Mouse (Mus musculus): ENCODE data around the gene Slc31a2.

Gene Slc31a2

DNA sequence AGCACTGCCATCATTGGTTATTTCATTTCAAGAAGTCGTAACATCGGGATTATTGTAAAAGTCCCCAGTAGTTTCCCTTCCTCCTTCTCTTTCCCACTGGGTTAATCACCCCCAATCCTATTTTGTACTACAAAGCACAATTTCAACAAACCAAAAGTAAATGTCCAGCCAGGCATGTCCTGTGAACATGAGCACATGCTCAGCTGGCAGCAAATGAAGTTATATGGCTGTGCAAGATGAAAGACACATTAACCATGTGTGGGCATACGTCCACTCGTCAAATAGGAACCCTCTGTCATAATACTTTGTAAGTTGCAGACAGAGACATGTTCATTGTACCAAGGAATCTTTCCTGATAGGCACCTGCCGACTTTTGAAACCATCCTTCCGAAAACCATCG is 20.6 kb downstream of the Slc31a2 start:
- no peak for DNase-seq

DNA sequence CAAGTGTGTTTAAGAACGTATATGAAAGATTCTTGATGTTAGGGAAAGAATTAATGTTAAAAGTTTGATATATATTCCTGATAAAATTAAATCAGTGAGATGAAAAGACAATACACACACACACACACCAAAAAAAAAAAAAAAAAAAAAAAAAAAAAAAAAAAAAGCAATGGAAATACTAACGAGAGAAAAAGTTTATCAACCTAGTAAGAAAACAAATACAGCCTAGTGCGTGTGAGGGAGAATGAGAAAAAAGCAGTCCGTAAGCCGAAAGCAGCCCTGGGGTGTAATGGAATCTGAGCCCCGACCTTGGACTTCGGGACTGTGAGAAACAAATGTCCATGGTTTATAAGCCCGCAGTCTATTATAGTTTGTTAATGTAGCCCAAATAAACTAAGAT is 23.2 kb downstream of the Slc31a2 start:
- DNase-seq, result no peak

DNA sequence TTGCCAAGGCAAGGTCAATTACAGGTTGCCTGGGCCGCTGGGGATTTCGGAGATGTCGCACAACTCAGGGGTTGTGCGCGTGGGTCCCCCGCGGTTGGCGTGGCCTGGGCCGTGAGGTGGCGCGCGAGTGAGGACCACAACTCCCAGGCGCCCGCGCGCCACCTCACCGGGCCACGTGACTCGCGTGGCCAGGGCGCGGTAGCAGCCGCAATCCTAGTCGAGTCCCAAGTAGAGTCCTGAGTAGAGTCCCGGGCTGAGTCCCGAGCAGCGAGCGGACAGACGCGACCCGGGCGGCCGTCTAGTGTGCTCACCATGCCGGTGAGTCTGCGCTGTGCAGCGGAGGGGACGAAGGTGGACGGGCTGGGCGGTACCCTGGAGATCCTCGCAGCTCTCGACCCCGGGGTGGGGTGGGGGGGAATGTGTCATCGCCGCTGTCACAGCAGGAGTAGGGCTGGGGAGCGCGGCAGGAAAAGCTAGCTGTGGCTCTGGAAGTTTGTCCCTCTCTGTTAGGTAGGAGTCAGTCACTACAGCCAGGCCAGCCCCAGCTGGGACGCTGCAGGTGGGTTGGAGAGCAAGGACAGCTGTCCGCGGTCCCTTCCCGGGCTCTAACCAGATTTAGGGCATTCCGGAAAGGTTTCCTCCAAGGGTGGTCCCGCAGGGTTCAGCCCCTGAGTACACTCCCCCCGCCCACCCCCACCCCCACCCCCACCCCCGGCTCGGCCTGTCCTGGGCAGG is 24.1 kb downstream of the Slc31a2 start:
- peak; percentile 78 to 87 for DNase-seq

DNA sequence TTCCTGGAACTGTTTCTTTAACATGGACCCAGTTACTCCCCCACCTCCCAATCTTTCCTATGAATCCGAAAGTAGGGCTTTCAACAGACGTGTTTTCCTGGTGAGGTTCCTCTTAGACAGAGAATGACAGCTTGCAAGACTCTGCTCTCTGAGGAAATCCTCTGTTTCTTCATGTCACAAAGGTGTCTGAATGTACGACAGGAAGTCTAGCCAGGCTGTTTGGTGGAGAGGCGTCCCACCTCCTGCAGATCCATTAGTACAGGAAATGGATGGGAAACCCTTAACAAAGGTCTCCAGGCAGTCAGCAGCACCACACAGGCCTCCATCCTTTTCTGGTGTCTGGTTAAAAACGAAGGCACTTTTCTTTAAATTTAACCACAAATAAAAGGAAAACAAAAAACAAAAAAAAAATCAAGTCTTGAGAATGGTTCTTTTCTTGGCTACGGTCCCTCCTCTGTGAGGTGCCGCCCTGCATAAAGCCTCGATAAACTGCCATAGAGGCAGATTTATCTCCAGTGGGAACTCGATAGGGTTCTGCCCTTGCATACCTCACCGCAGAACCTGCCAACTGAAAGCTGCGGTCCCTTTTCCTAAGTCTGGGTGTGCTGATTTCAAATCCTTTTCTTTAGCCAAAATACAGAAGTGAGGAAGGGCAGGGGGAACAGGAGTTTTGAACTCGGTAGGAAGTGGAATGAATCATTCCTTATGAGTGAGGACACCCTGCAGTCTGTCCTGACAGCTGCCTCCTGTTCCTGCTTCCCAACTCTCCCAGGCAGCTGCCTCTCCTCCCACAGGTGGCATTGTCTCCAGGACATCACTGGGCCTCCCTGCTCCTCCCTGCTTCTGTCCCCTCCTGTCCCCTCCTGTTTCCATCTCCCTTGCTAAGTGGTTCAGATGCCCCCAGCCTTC is 24.9 kb downstream of the Slc31a2 start:
- DNase-seq, result peak; percentile 29 to 42

DNA sequence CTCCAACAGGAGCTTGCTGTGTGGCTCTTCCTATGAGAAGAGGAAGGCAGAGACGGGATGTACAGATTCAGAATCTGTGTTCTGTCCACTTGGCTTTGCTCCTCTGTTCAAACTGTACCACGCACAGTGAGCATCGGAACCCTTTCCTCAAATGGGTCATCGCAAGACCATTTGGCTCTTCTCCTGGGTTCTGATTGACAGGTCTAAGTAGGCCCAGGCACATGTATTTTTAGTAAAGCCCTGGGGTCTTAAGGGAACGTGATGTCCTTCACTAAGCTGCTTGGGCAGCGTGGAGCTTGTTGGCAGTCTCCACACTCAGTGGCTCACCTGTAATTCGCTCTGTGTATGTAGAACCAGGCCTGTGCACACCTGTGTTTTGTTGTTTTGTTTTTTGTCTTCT is 26.9 kb downstream of the Slc31a2 start:
- DNase-seq, result no peak

DNA sequence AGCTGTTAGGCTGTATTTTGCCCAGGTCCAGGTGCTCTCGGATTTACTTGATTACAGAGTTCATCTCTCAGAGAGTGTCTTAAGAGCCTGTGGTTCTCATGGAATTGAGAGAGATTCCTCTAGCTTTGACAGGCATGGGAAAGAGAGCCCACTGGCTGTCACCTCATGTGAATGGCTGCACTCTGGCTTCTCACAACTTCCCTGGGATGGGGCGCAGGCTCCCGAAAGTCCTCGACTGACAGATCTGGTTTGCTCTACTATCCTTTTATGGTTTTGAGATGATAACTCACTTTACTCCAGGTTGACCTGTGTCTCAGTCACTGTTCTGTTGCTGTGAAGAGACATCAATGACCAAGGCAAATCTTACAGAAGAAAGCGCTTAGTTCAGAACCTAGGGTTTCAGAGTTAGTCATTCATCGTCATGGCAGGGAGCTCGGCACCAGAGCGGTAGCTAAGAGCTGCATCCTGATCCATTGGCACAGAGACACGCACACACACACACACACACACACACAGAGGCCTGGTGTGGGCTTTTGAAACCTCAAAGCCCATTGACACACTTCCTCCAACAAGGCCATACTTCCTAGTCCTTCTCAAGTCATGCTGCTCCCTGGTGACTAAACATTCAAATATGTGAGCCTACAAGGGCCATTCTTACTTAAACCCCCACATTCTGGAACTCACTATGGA is 28.6 kb downstream of the Slc31a2 start:
- DNase-seq, result no peak

DNA sequence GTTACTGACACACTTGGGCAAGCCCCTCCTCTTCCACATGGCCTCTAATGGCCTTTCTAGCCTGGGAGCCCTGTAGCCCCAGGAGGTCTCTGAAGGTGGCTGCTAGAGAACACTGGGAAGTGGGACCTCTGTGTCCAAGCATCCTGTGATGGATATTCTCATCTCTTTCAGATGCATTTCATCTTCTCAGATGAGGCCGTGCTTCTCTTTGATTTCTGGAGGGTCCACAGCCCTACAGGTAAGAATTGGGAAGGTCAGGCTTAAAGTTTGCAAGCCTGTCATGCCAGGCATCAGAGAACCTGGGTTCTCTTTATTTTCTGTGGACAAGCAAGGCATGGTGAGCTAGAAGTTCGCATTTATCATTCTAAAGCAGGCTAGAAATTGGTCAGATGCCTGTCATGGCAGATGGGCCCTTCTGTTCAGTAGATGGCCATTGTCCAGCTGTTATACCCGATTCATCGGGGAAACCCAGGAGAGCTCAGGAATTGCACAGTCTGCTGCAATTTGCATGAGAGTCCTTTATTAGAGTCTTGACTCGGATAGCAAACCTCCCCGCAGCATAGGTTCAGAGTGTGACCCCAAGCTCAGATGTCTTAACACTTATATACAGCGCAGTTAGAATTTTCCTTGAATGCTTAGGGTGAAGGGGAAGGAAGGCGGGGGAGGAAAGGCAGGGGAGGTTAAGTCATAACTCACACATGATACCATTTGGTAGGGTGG is 30.3 kb downstream of the Slc31a2 start:
- DNase-seq, result no peak

DNA sequence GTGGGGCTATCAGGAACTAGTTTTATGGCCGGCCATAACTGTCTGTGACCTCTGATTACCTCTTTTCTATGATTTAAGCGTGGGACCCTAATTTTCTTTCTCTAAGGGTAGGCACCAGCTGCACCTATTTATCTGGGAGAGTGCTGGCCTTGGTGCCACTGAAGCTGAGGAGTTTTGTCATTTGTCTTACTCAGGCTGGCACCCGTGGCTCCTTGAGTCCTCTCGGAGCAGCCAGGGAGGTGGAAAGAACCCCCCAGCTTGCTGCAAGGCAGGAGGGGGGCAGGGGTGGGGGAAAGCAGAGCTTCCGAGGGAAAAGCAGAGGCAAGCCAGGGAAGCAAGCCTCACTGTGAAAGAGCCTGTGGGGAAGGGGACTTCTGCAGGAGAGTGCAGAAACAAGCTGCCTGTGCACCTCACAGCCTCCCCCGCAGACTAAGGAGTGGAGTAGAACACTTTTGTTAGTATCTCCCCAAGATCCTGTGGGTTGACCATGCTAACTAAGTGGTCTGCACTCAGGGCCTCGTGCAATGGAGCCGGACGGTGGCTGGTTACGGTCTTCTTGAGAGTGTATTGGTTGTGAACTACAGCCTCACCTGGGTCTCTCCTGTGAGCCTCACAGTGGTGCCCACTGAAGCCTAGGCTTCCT is 31.0 kb downstream of the Slc31a2 start:
- DNase-seq, result peak; percentile 17 to 37

DNA sequence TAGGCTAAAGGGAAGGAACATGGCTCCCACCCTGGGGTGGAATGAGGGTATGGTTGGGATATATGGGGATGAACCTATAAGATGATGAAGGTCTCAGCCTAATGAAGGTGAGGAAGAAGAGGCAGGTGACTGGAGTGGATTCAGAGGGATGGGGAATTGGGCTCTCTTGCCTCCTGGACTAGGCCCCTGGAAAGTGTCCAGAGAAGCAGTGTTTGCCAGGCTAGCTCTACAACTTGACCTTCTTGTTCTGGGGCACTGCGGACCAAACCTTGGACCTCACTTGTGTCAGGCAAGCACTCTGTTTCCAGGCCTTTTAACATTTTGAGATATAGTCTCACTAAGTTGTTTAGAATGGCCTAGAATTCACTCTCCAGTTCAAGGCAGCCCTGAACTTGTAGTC is 32.4 kb downstream of the Slc31a2 start:
- DNase-seq, result no peak

DNA sequence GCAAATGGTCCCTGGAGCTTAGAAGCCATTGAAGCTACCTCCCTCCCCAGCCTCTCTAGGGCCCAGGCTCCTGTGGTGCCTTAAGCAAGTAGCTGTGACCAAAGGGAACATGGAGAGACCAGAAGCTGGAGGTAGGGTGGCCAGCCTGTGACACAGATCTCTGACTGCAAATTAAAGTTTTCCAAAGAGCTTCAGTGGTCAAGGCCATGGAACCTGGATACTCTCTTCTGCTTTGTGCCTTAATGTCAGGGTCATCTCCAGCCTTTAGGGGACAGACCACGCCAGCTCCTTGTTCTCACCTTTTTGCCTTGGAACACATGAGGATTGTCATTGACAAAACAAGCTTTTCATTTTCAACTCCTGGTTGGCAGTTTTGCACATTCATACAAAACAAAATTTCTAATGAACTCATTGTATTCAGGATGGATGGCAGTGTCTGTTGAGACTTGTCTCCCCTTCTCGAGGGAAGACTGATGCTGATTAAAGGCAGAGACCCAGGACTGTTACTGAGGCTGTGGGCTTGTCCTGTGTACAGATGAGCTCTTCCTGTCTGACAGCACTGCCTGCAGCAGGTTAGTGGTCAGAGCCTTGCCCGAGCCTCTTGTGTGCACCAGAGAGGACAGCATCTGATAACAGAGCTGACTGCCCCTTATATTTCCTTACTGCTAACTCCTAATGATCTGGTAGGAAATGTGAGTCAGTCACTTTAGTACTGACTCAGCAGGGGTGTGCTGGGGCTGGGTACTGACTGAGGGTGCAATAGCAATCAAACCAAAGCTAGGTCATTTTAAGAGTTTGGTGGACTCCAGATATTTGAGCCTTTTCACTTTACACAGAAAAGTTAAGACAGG is 35.1 kb downstream of the Slc31a2 start:
- DNase-seq, result no peak

DNA sequence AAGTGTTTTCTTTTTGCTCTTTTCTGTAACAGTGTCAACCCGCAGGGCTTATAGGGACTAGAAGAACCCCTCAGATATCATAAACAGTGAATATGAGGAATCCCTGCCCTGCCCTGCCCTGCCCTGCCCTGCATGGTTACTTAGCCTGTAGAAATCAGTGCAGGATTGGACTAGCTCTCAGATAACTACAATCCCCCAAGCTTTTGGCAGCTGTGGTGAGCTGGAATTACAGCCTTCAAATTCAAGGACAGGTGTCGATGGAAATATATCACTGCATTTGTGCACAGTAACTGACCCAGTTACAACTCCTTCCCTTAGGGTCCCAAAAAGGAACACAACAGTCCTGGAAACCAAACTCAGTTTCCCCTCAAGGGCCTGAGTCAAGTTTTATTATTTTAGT is 37.6 kb downstream of the Slc31a2 start:
- no peak for DNase-seq

DNA sequence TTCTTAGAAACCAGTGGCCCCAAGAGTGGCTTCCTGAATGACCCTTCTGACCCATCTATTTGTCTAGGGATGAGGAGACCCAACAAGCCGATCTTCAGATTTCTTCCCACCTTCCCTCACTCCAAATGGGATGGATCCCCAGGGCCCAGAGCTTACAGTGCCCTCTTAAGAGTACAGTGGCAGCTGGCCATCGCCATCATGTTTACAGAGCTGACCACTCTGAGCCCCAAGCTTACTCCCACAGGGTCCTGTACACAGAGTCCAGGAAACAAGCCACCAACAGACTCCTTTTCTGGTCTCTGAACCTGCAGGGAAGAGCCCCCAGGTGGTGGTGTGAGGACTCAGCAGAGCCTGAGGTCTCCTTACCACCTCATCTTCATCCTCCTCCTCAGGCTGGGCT is 40.4 kb downstream of the Slc31a2 start:
- DNase-seq, result no peak

DNA sequence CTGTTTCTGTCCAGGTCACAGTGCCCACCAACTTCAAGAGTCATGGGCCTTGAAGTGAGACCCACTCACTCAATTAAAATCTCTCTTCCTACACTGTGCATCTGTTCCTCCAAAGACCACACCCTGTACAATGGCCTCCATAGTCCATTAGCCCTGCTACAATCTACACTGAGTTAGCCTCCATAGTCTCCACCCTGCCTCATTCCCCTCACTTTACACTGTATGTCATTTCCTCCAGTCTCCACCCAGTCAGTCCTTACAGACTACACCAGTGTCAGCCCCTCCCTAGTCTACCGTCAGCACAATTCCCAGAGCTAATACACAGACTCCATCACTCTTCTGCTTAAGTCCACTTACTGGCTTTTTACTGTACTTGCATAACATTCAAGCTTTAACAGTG is 40.9 kb downstream of the Slc31a2 start:
- no peak for DNase-seq

DNA sequence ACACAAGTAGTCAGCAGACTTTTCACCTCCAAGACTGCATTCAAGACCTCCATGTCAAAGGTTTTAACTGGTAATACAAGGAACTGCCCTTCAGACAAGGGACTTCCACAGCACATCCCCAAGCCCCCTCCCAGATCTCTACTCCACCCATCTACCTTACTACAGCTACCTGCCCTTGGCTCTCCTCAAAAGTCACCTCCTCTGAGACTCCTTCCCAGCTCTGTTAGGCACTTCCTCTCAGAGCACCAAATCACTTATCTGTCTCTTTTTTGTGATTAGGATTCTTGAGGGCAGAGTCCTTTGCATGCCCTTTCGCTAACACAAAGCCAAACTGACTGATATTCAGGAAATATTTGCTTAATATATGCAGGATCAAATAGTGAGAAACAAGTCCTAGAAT is 43.9 kb downstream of the Slc31a2 start:
- DNase-seq, result no peak

DNA sequence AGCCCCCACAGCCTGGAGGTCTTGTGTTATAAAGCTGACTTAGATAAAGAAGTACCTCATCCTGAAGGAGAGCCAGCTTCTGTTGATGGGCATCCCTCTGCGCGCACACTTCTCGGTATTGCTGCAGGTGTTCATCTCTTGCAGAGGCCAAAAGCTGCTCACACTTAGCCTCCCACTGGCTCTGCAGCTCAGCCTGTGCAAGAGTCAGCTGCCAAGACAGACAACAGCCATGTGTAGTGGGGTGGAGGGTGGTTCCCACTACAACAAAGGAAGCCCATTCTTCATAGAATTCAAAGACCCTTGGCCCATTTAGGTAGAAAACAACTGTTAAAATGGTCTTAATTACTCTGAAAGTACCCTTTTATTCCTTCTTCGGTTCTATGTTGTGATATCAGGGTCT is 44.5 kb downstream of the Slc31a2 start:
- no peak for DNase-seq

DNA sequence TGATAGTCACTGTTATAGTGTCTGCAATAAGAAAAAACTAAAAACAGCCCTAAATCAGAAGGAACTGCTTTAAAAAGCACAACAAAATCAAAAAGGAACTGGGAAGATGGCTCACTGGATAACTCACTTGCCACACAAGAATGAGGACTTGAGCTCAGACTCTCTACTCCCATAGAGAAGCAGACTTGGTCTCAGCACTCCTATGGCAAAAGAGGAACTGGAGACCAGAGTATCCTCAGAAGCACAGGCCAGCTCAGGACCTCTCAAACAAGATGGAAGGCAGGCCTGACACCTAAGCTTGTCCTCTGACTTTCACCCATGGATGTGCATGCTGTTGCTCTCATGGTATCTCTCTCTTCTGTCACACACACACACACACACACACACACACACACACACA is 46.0 kb downstream of the Slc31a2 start:
- no peak for DNase-seq

DNA sequence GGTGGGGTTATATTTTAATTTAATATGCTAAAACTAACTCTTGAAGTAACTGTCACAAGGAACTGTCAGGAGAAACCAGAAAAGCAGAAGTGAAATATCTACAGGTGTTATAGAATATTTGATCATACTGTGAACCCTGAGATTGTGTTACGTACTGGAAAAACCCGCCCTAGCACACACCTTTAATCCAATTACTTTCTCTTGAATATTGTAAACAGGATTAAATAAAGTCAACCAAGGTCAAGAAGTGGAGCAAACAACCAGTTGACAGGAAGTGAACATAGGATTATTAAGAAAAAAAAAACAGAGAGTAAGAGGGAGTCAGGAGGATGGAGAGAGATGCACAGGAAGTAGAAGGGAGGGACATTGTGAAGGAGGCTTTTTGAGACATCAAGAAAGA is 50.5 kb downstream of the Slc31a2 start:
- DNase-seq, result no peak

DNA sequence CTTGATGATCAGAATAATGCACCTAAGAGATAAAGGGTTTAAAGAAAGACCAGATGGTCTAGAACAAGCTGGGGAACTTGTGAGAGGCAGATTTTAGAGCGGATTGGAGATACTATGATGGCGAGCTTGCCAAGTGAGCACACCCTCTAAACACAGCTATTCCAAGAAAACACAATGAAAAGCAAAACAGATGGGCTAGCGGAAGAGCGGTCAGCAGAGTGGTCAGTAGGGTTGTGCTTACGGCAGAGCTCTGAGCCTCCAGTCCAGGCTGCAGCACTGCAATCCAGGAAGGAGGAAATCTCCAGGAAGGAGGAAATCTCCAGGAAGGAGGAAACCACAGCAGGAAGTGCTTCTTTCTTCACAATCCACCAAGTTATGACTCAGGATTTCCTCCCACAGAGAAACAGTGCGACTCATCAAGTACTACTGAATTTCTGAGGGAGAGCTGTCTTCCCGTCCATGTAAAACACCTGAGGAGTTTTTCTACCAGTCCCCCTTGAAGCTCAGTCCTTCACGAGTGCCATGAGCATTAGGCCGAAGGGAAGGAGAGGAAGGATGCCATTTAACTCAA is 51.4 kb downstream of the Slc31a2 start:
- DNase-seq, result no peak

DNA sequence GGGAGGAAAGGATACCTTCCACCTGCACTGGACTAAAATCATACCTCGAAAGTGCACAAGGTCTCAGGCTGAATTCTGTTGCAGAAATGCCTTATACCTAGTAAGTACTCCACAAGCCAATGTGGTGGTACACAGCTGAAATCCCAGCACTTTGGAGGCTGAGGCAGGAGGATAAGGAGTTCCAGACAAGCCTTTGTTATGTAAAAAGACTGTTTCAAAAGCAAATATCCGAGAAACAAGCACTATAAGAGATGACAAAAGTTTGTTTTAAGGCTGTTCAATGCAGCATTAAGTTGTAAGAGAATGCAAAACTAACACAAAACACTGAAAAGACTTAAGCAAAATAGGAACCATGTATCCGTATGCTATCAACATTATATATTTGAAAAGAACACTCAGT is 52.2 kb downstream of the Slc31a2 start:
- no peak for DNase-seq

DNA sequence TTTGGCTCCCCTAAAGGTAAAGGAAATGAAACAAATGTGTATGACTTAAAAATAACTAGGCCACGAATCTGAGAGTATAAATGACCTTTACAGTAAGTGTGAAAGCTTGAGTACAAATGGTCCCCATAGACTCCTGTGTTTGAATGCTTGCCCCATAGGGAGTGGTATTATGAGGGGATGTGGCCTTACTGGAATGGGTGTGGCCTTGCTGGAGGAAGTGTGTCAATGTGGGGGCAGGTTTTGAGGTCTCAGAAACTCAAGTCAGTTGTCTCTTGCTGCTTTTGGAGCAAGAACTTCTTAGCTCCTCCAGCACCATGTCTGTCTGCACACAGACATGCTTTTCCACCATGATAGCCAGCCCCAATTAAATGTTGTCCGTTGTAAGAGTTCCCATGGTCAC is 54.1 kb downstream of the Slc31a2 start:
- DNase-seq, result no peak

DNA sequence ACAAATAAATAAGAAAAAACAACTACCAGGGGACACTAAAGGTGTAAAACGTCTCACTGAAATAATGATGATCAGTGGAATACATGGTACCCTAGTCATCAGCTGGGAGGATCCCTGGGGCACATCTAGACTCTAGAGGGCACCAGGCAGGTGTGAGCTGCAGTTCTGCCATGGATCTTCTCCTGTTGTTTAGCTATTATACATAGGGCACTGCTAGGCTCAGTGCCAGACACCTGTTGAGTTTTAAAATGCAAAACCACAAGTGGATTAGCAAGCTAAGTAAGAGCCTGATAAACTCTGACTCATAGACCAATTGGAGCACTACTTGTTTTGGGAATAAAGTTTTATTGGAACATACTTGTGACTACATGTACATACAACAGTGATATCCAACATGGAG is 55.9 kb downstream of the Slc31a2 start:
- DNase-seq, result no peak
